Mouse (Mus musculus) MEL-GATA-1-ER (cell line): ENCODE data around the gene 1500009L16Rik.

Experiments
- DNase-seq: peaks from one replicate; pipeline ENCODE4 v3.0.0-alpha.2; 2012; ENCODE audit warnings: low read depth; ENCODE audit errors: extremely low read depth

Gene 1500009L16Rik

DNA sequence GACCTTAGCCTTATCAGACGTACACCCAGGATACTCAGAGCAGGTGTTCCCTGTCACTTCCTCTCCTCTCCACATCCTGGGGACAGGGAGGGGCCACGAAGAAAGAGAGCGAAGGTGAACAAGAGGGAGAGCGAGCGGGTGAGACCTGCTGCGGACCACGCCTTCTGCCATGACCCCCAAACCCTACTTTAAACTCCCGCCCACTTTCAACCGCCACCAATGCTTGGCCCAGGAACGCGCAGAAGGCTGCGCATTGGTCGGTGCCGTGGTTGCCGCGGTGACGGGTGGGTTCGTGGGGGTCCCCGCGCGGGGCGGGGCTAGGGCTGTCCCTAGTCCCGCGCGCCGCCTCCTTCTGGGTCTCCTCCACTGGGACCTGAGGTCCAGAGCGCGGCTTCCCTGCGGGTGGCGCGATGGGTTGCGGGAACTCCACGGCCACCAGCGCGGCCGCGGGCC is at the start of gene 1500009L16Rik:
TSS of gene 1500009L16Rik (plus strand) at position 287 of the 453 bp plus-strand sequence.
- DNase-seq, result no peak

DNA sequence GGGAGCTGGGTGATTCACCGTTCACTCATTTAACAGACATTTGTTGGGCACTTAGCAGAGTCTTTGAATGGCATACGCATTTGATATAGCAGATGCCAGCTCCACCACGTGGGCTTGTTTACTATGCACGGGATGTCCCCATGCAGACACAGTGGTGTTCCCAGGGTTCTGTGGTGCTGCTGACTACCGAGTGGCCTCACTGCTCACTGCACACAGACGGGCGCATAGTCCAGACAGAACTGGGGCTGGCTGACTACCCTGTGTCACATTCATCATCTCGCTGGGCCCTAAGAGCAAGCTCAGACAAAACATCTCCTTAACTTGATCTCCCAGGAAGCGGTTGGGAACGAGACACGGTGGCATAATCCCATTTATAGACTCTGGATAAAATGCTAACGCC is 41.3 kb upstream of the 1500009L16Rik start:
- no peak for DNase-seq

- no peak for DNase-seq
Observed at GRCm38 (mm10) chr10:83688215-83688614, 34.5 kb upstream of the 1500009L16Rik start.

DNA sequence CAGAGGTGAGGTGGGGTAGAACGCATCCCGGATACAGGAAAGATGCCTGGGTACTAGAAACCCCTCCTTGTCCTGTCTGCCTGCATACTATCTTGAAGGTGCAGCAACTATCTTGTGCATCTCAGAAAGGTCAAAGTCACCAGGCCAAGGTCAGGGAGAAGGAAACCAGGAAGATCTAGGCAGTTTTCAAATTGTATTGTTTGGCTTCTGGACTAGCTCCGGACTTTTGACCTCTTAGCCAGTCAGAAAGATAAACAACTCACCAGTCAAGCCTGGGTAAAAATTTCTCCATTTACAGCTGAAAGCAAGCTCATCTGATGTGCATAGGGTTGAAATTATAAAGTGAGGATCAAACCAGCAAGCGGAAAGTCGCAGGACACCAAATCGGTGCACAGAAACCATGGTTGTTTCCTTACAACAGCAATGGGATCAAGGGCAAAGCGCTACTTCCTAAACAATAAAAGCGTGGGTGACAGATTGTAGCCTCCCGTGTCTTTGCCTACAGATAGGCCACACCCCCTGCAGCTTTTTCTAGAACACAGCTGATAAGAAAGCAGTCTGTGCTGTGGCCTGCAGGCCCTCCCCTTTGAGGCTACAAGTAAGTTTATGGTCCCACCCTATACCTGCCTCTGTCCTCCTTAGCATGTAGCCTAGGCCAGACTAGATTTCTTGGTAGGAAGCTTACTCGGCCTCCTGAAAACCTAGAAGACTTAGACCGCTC is 30.3 kb upstream of the 1500009L16Rik start:
- peak; percentile 14 for DNase-seq

GRCm38 (mm10) chr10:83696226-83696625 is 26.4 kb upstream of the 1500009L16Rik start:
- DNase-seq, result no peak

- DNase-seq, result no peak
Observed at GRCm38 (mm10) chr10:83706628-83707027, 16.0 kb upstream of the 1500009L16Rik start.

DNA sequence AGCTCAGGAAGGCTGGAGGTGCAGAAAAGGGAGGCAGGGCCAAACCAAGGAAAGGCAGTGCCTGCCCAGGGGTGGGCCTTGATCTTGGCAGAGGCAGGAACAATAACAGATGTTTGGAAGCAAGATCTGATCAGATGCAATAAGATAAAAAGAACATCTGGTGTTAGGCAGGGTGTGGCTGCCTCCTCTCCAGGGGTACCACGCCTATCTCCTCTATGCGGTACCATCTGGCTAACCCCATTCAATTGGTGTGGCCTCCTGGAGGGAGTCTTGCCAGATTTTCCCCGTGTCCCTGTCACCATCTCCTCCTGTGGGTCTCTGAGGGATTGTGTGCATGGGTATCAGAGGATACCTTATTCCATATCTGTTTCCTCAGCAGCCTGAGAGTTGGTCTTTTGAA is 12.7 kb upstream of the 1500009L16Rik start:
- DNase-seq, result no peak

DNA sequence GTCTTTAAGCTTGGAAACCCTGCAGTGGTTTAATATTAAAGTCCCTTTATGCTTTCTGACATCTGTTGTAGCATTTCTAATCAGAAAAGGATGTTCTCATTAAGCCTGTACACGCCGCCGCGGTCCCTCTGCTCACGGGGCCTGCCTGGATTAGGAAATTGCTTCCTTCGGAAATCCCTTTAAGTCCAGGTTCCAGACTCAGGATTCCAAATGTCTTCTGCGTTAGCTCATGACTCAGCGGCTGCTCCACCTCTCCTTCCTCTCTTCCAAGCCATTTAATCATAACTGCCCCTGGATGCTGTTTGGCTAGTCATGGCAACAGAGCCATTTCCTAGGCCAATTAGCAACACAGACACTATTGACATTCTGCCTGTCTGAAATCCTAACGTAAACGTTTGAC is 10.9 kb upstream of the 1500009L16Rik start:
- DNase-seq, result no peak

DNA sequence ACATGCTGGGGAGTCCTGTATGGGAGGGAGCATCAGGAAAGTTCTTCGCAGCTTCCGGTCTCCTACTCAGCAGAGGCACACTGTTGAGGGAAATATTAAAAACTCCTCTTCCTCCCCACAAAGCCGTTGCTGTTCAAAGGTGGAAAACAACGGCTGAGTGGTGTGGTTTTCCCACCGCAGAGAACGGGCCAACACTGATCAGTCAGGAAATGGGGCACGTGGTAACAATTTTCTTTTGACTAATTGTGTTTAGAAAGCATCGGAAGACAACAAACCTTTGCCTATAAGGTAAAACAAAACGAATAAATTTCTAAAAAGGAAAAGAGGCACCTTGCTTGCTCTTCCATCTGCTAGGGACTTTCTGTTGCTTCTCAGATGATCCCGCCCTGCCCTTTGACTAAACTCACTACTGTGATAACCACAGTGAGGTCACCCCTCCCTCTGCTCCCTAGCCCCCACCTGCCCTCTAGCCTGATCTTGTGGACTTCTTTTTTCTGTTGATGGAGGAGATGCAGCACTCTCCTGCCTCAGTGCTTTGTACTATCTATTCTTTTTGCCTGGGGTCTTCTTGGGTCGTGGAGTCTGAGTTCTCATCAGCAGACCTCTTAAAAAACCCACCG is 3.7 kb upstream of the 1500009L16Rik start:
- DNase-seq, result no peak

DNA sequence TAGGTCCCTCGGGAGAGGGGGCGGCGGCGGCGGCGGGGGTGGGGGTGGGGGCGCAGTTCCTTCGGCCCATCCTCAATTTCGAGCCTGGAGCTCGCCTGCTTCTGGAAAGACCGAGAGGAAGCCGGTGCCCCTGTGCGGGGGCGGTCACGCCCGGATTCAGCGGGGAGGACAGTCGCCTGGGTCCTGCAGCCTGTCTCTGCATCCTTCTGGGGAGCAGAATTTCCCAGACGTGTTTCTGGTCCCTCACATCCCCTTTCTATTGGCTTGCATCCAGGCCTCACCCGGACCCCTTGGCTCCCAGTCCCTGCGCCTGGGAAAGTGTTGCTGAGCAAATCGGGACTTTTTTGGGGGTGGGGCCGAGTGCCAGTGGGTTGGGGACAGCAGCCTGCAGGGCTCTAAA is 390 bp downstream of the 1500009L16Rik start:
- DNase-seq, result no peak

DNA sequence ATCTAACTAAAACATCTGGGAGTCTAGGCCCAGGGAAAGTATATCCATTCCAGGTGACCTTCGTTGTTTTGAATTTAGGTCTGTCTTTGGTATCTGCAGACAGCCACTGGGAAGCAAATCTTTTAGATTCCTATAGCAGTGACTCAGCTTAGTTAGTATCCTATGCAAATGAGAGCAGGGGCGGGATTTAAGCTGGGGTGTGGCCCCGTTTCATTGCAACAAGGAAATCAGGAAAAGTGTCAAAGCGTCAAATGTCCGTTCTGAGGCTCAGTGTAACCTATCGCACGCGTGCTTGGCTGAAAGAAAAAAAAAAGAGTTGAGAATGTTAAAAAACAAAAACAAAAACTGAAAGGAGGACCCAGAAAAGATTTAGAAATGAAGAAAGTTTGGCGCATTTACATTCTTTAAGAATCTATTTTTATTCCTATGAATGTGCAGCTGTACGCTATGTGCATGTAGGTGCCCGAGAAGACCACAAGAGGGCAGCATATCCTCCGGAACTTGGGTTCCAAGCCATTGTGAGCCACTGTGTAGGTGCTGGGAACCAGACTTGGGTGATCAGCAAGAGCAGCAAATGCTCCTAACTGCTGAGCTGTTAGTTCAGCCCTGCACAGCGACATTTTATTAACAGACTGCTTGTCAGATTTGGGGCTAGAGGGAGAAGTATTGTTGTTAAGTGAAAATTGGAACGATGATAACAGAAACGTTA is 1.8 kb downstream of the 1500009L16Rik start:
- no peak for DNase-seq

DNA sequence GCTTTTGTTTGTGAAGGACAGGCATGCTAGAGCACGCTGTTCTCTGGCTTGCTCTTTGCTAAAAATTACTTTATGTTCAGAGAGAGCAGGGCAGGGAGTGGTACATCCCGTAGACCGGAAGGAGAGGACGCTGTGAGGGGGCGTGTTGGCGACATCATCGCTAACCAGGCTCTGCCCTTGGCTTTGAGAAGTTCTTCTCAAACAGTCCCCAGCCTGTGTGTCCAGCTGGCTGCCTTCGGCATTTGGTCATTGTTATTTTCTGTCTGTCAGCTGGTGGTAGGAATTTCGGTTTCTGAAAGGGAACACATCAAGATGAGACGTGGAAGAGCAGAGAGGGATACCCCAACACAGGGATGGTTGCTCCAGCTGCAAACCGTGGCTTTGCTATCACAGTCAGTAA is 3.5 kb downstream of the 1500009L16Rik start:
- no peak for DNase-seq

GRCm38 (mm10) chr10:83727846-83728245 is 5.2 kb downstream of the 1500009L16Rik start:
- DNase-seq, result no peak

GRCm38 (mm10) chr10:83728529-83728928 is 5.9 kb downstream of the 1500009L16Rik start:
- DNase-seq, result no peak

DNA sequence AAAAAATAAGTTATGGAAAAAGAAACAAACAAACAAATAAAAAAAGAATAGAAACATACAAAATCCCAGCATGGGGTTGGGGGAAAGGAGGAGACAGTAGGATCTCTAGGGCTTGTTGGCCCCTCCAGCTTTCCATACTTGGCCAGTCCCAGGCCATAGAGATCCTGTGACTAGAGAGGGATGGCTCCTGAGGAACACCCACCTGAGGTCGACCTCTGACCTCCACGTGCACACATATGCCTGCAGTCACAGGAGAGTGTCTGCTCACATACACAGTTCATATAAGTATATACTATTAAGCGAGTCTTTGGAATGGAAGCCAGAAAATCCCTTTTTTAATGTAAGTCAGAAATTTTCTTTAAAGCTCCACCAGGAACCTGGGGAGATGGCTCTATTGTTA is 6.4 kb downstream of the 1500009L16Rik start:
- no peak for DNase-seq

GRCm38 (mm10) chr10:83729492-83729891 is 6.8 kb downstream of the 1500009L16Rik start:
- peak; percentile 34 for DNase-seq

DNA sequence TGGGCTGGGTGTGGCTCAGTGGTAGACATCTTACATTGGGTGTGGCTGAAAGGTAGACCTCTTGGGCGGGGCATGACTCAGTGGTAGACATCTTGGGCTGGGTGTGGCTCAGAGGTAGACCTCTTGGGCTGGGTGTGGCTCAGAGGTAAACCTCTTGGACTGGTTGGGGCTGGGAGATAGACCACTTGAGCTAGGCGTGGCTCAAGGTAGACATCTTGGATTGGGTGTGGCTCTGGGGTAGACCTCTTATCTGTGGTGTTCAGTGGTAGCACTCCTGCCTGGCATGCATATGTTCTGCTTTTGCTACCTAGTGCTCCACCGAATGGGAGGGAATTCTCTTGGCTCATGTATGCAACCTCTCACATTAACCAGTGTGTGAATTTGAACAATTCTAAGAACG is 11.1 kb downstream of the 1500009L16Rik start:
- DNase-seq, result peak; percentile 57

DNA sequence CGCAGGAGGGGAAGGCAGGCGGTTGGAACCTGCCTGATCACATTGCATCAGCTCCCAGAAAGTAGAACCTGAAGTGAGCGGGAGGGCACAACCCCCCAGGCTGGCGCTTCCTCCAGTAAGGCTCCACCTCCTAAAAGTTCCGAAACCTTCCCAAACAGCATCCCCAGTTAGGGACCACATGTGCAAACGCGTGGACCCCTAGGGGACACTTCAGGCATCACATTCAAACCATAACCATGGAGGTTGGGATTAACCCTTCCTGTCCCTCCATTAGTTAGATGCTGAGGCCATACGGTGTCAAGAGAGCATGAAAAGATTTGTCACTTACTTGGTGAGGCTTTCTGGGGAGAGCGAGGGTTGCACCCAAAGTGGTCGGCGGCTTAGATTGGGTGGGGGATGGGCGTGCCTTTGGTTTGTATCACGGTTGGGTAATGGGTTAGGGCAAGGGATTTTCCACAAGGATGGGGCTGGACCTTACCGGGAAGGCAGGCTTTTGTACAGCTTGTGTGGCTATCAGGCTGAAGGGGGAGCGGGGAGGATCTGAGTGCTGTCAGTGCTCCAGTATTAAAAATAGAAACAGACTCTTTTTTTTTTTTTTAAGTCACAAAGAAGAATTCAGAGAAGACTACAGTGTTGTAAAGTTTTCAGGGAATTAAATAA is 16.5 kb downstream of the 1500009L16Rik start:
- DNase-seq, result no peak

- DNase-seq, result no peak
Observed at GRCm38 (mm10) chr10:83744656-83745055, 22.0 kb downstream of the 1500009L16Rik start.

DNA sequence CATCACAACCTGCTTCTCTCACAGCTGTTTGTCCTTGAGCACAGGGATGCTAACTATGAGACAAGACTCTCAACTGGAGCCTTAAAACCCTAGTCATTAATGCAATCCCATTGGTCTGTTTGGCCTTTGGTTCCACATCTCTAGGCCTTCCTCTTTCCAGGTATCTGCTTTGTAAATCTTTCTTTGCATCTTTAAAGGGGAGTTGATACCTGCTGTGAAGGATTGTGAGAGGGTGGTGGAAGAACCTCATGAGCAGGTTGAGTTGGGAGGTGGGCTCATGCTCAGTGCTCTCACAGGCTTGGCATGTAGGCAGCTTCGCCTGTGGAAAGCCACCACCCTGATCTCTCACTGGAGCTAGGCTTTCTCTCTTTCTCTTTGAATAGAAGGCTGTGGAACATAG is 30.4 kb downstream of the 1500009L16Rik start:
- no peak for DNase-seq

- no peak for DNase-seq
Observed at GRCm38 (mm10) chr10:83757343-83757962, 34.8 kb downstream of the 1500009L16Rik start.
